Mouse (Mus musculus) stomach, postnatal 0 days (tissue): ENCODE measurements around the gene Eea1.

Experiments
- CTCF ChIP-seq: IDR thresholded peaks from 2 replicates; pipeline ENCODE4 v1.5.1; 2016; ENCODE audit warnings: antibody characterized with exemption, low read depth, mild to moderate bottlenecking, moderate library complexity
- EP300 ChIP-seq: optimal IDR thresholded peaks from 2 replicates; pipeline ENCODE3; 2016; ENCODE audit warnings: antibody characterized with exemption

GRCm38 (mm10) chr10:95940046-95940900, at the start of gene Eea1:
- TF ChIP-seq CTCF, result no peak
- no peak for TF ChIP-seq EP300
